Mouse (Mus musculus) myocyte (in vitro differentiated cells): ENCODE measurements around the gene Fev.

ENCODE experiments used
- E2F4 ChIP-seq: IDR thresholded peaks from one replicate; pipeline ENCODE4 v1.6.1; 2011; ENCODE audit warnings: mild to moderate bottlenecking, control low read depth, moderate library complexity; ENCODE audit not compliant: insufficient read depth
- MYOD1 ChIP-seq, 3 experiments: IDR thresholded peaks; one replicate each; pipeline ENCODE4 v1.6.1; 2011; ENCODE audit warnings: control low read depth in 2 of 3, low read depth in 2 of 3, mild to moderate bottlenecking in 2 of 3, moderate library complexity in 1 of 3; ENCODE audit not compliant: insufficient read length in 2 of 3, control insufficient read depth in 1 of 3
- POLR2A ChIP-seq: IDR thresholded peaks from one replicate; pipeline ENCODE4 v1.6.1; 2011; ENCODE audit warnings: low read depth, mild to moderate bottlenecking, control low read depth, moderate library complexity; ENCODE audit not compliant: insufficient read length

- TF ChIP-seq POLR2A (no peak), MYOD1 (IDR thresholded peaks at IDR 0.05; ENCODE audit: control insufficient read depth in 1 of 3, insufficient read length in 2 of 3, low read depth in 2 of 3) (no peak), E2F4 (no peak)
Measured at GRCm38 (mm10) chr1:74858171-74858719, 27.0 kb downstream of the Fev start.
